Mouse (Mus musculus): Measurements from ENCODE around the gene Ap4e1. TPM values are rescaled to one million over a fixed set of nuclear protein-coding genes. Genes with fewer than 3 reads are reported as not detected.
"Not testable (repeated sequence)": the region's sequence is repeated elsewhere in the genome, so short reads cannot be mapped to it uniquely, and the experiment has no call there.

The Ap4e1 gene
- total RNA-seq, 1 experiment from 2014 or later, result 16.2 TPM

DNA sequence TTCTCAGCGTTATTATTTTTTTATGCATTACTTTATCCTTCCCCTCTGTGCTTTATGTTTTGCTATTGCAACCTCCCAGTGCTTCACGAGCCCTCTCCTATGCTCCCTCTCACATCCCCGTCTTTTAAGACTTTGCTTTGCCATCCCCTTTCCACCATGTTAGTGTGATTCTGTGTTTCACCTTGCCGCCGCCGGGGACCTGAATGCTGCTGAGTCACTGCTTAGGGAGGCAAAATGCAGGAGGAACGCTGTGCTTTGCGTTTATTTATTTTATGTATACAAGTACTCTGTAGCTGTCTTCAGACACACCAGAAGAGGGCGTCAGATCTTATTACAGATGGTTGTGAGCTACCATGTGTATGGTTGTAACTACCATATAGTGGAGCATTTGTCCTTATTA is 69.1 kb downstream of the Ap4e1 start:
- DNase-seq, result no peak

DNA sequence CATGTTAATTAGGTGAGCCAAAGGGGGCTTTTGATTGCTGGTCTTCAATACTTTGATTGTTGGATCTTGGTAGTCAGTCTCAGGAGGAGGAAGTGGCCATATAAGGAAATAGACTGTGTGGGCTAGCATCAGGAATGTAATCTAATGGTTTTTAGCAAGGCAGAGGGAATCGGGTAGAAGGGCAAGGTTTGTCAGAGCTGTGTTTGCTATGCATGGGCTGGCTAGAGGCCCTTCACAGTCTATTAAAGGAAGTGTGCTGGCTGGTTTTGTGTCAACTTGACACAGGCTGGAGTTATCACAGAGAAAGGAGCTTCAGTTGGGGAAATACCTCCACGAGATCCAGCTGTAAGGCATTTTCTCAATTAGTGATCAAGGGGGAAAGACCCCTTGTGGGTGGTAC is 70.5 kb downstream of the Ap4e1 start:
- DNase-seq, result not testable (repeated sequence)

DNA sequence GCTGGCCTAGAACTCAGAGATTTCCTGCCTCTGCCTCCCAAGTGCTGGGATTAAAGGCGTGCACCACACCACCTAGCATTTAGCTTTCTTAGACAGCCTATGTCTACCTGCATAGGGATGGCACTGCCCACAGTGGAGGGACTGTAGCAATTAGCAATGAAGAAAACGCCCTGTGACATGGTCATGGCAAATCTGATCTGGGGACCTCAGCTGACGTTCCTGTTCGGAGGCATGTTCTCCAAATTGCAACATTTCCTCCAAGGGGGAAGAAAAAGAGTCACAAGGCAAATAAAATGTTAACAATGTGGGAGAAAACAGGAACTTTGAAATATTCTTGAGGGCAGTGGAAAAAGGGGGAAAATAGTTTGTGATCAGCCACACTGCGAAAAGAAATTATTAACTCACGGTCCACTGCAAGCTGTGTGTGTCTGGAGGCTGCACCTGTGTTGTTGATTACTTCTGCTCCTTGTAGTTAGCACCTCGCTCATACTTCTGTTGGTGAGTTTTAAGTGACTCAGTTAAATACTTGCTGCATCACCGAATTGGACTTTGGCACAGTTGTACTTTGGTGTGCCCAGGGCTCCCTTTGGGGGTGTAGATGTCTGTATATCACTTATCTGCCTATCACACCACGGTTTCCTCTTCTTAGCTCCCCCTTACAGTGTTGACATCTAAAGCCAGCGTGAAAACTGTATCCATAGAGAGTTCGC is 71.5 kb downstream of the Ap4e1 start:
- no peak for DNase-seq

DNA sequence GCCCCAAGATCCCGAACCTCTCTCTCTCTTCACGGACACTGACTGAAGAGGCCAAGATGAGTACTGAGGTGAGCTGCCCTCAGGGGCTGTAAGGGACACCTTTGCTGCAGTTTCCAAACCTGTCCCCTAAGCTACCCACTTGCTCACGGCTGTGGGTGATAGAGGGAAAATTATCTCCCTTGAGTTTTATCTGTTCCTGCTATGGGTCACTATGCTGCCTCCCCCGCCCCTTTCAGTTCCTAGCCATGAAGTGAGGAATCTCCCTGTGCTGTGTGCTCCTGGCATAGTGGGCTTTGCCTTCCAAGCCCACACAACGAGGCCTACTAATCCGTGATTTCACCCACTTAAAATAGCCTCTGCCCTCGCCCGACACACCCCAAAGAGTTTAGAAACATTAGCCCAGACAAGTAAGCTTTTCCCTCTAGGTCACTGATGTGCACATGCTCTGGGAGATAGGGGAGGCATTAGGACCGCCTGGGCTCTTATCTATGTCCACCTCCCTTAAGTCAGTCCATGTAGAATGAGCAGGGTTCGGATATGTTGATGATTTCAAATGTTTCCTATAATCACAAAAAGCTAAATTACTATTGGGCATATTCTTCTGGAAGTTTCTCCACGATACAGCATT is 72.2 kb downstream of the Ap4e1 start:
- no peak for DNase-seq

DNA sequence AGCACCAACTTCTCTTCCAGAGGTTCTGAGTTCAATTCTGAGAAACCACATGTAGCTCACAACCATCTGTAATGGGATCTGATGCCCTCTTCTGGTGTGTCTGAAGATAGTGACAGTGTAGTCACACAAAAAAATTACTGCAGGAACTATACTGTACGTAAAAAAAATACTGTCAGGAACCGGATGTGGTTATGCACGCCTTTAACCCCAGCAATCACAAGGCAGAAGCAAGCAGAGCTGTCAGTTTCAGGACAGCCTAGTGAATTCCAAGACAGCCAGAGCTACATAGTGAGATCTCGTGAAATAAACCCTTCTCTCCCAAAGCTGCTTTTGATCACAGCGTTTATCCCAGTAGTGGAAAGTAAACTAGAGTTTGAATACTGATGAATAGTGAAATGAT is 77.7 kb downstream of the Ap4e1 start:
- no peak for DNase-seq

DNA sequence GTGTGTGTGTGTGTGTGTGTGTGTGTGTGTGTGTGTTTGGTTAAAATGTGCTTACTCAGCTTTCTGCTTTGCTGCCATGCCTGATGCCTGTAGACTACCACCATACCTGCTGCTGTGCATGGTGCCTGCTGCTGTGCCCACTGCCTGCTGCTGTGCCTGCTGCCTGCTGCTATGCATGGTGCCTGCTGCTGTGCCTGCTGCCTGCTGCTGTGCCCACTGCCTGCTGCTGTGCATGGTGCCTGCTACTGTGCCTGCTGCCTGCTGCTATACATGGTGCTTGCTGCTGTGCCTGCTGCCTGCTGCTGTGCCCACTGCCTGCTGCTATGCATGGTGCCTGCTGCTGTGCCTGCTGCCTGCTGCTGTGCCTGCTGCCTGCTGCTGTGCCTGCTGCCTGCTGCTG is 81.6 kb downstream of the Ap4e1 start:
- DNase-seq, result not testable (repeated sequence)

DNA sequence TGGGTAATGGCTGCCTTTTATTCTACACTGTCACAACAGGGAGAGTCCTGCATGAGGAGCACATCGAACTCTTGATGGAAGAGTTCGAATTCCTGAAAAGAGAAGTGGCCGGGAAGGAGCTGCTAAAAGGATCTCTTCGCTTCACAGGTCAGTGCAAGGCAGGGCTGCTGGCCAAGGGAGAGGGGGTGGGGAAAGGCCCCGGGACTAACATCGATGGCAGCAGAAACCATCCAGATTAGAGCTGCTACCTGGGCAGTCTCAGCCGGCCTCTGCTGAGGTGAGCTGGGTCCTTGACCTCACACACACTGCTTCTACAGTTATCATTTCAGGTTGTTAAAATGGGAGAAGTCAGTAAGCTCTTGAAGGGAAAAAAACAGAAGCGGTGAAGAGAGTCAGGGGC is 83.5 kb downstream of the Ap4e1 start:
- no peak for DNase-seq

DNA sequence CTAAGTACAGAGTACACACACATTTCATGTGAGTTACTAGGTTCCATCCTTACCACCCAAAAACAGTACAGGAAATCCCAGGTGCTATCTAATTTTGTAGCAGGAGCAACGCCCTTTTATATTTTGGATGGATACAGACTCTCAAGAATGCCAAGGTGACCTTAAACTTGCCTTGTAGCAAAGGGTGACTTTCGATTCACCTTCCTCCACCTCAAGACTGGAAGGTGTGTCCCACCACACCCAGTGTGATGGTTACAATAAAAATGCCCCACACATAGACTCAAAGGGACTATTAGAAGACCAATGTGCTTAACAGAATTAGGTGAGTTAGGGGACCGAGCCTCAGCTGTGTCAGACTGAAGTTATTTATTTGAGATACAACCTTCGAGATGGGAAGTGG is 100.5 kb downstream of the Ap4e1 start:
- no peak for DNase-seq

Small RNA genes within 50 kb of the gene (microRNA-seq; reads per million reads assigned to microRNA genes)
- gene Gm24081, result 0 reads per million in 2 experiments

Other genes with a start within 250 kb of the Ap4e1 start
- not detected in 2 replicates for gene Usp50, start 225.2 kb upstream of the Ap4e1 start, total RNA-seq (2021)
- 47.1 and 54.7 TPM in 2 replicates for gene Trpm7, start 132.5 kb upstream of the Ap4e1 start, total RNA-seq (2021)
- 91.0 and 92.7 TPM in 2 replicates for gene Sppl2a, start 75.5 kb upstream of the Ap4e1 start, total RNA-seq (2021)
- gene Blvra, start 61.9 kb downstream of the Ap4e1 start, total RNA-seq (2021), result 22.3 and 33.9 TPM in 2 replicates
- gene Ncaph, start 125.2 kb downstream of the Ap4e1 start, total RNA-seq (2021), result 6.4 and 7.5 TPM in 2 replicates
- gene Itpripl1, start 134.7 kb downstream of the Ap4e1 start, total RNA-seq (2021), result 5.3 and 7.2 TPM in 2 replicates
- 1.7 and 2.0 TPM in 2 replicates for gene 1810024B03Rik, start 199.6 kb downstream of the Ap4e1 start, total RNA-seq (2021)
- gene Snrnp200, start 199.7 kb downstream of the Ap4e1 start, total RNA-seq (2021), result 75.5 and 84.1 TPM in 2 replicates
- gene Ciao1, start 239.1 kb downstream of the Ap4e1 start, total RNA-seq (2021), result 81.8 and 94.5 TPM in 2 replicates
- 72.3 and 79.3 TPM in 2 replicates for gene Tmem127, start 239.2 kb downstream of the Ap4e1 start, total RNA-seq (2021)

All from adrenal gland, postnatal 25 days (tissue).